Mouse (Mus musculus) hematopoietic stem cell, adult 5-6 weeks (primary cell): Measurements from ENCODE around the gene Hoxc9. TPM values are rescaled to one million over a fixed set of nuclear protein-coding genes. Genes with fewer than 3 reads are reported as not detected.

Experiments used
- ATAC-seq, 2 experiments: fragments of 125-278 bp in 1 of 2; replicated peaks in 1 of 2; 2 replicates each; pipeline ENCODE4 v1.8.0; 2016 to 2017; ENCODE audit warnings: inconsistent platforms in 2 of 2, mild to moderate bottlenecking in 2 of 2, moderate number of reproducible peaks in 2 of 2, low read depth in 1 of 2, moderate TSS enrichment in 1 of 2; ENCODE audit not compliant: low FRiP score in 2 of 2, poor library complexity in 2 of 2, severe bottlenecking in 2 of 2, insufficient read depth in 1 of 2, low TSS enrichment in 1 of 2
- total RNA-seq: library from RNA; stranded (forward); fragments of 172-1452, 232-1000 nt; gene quantifications from 2 replicates; pipeline ENCODE4 v1.2.3, GENCODE M21; 2017

Gene Hoxc9
- total RNA-seq, 1 experiment from 2014 or later, result not detected

DNA sequence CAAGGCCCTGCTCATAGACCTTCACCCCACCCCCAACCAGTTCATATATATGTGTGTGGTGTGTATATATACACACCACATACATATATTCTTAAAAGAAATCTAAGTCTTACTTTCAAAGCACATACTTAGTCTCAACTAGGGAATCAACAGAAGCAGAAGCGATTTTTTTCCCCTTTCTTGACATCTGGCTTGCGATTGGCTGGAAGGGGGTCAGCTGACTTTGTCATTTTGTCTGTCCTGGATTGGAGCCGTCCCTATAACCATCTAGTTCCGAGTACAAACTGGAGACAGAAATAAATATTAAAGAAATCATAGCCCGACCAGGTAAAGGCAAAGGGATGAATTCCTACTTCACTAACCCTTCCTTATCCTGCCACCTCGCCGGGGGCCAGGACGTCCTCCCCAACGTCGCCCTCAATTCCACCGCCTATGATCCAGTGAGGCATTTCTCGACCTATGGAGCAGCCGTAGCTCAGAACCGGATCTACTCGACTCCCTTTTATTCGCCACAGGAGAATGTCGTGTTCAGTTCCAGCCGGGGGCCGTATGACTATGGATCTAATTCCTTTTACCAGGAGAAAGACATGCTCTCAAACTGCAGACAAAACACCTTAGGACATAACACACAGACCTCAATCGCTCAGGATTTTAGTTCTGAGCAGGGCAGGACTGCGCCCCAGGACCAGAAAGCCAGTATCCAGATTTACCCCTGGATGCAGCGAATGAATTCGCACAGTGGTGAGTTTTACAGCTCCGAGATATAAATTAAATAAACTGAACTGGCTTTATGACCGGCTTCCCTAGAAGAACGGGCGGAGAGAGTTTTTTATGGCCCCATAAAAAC is 33.2 kb downstream of the Hoxc9 start:
- no peak for ATAC-seq

- ATAC-seq, result no peak
Measured at GRCm38 (mm10) chr15:103010112-103010846, 34.0 kb downstream of the Hoxc9 start.

GRCm38 (mm10) chr15:103010847-103011555 is 34.8 kb downstream of the Hoxc9 start:
- no peak for ATAC-seq

GRCm38 (mm10) chr15:103011928-103012486 is 35.8 kb downstream of the Hoxc9 start:
- no peak for ATAC-seq

- no peak; a peak in 1 of 4 replicates for ATAC-seq
Measured at GRCm38 (mm10) chr15:103013238-103013984, 37.2 kb downstream of the Hoxc9 start.

DNA sequence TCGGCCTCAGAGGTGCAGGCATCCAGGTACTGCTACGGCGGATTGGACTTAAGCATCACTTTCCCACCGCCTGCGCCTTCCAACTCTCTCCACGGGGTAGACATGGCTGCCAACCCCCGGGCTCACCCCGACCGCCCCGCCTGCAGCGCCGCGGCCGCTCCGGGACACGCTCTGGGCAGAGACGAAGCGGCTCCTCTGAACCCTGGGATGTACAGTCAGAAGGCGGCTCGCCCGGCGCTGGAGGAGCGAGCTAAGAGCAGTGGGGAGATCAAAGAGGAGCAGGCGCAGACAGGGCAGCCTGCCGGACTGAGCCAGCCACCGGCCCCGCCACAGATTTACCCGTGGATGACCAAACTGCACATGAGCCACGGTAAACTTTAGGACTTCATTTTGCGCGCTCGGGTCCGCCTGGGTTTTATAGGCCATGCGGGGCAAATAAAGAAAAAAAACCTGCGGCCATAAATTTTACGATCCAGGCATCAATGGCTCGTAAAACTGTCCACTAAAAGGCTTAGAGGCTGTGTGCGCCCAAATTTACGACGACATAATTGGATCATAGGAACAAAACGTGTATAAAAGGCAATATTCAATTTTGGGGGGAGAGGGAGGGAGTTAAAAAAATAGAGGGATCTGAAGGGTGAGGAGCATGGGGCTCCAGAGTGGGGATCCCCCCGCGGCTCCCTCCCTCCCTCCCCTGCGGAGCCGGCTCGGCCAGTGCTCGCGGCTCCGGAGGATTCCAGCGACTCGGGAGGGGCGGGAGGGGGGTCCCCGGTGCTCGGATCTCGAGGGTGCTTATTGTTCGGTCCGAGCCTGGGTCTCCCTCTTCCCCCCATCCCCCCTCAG is 38.1 kb downstream of the Hoxc9 start:
- ATAC-seq, result no peak

GRCm38 (mm10) chr15:103015009-103015399 is 38.8 kb downstream of the Hoxc9 start:
- no peak for ATAC-seq

GRCm38 (mm10) chr15:103015406-103016166 is 39.3 kb downstream of the Hoxc9 start:
- ATAC-seq, result no peak

DNA sequence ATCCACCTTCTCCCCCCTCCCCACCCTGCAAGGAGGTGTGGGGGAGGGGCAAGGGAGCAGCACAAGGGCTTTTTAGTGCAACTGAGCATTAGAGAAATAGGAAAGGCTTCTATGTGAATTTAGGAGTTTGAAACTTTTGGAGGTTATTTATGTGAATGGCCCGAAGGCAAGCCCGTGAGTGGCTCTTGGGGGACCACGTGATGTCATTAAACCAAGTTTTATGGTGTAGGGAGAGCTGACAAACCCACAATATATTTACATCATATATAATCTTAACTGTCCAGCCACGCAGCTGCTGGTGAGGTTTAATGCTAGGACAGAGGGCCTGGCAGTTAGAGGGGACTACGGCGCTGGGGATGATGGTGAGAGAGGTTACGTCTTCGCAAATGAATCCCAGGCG is 42.4 kb downstream of the Hoxc9 start, which contains the start of gene Hoxc4:
Gene Hoxc4 (plus strand): TSS at position 299 of the 400 bp plus-strand sequence.
- ATAC-seq, result no peak

DNA sequence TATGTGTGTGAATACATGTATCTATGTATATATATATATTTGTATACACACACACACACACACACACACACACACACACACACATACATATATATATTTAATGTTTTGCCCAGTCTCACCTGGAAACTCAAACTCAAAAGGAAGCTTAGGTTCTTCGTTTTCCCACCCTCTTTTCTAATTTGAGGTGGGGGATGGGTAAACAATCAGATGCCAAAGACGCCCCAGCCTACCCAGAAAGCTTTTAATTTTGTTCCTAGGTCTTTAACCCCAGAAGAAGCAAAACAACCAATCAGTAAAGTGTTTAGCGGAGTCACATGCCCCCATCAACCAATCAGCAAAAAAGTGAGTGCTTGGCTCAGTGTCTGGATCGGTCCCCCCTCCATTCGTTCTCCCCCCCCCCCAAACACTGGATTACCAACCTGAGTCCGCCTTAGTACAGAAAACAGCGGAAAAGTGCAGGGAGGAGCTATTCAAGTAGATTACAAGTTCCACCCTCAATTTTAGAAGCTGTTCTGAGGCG is 44.7 kb downstream of the Hoxc9 start:
- ATAC-seq, result no peak

- no peak for ATAC-seq
Measured at GRCm38 (mm10) chr15:103021544-103021943, 45.3 kb downstream of the Hoxc9 start.

GRCm38 (mm10) chr15:103024131-103024530 is 47.9 kb downstream of the Hoxc9 start:
- no peak for ATAC-seq

GRCm38 (mm10) chr15:103027266-103028235 is 51.3 kb downstream of the Hoxc9 start:
- ATAC-seq, result no peak

DNA sequence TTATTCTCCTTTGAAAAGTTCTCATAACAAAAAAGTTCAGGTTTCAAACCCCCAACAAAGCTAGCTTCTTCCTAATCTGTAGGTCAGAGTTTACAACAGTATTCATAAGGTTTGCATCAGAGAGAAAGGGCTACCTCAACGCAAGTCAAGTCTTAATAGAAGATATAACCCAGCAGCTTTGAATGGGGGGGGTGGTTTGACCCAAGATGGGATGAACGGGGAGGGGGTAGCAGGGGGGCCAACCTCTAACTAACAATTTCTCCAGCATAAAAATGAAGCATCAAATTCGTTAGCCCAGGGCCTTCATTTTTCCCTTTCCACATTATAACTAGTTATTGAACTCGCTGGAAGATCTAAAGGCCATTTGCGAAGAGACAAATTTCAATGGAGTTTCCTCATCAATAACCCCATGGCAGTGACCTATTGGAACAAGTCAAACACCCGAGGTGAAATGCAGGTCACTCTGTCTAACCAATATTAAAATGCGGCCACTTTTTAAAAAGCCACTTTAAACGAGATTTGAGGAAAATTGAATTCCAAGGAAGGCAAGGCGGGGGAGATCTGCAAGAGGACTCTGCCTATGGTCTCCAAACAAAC is 52.8 kb downstream of the Hoxc9 start:
- no peak for ATAC-seq
